Mouse (Mus musculus): ENCODE data around the gene Rab11fip2. TPM values are rescaled to one million over a fixed set of nuclear protein-coding genes. Genes with fewer than 3 reads are reported as not detected.

The Rab11fip2 gene
- total RNA-seq, 1 experiment from 2014 or later: 22.3 TPM

- no peak for DNase-seq
These were observed 90.4 kb downstream of the Rab11fip2 start for GRCm38 (mm10) chr19:59853061-59853460.

Data from adrenal gland, postnatal 25 days (tissue).